Mouse (Mus musculus): ENCODE data around the gene Safb.

Gene Safb

DNA sequence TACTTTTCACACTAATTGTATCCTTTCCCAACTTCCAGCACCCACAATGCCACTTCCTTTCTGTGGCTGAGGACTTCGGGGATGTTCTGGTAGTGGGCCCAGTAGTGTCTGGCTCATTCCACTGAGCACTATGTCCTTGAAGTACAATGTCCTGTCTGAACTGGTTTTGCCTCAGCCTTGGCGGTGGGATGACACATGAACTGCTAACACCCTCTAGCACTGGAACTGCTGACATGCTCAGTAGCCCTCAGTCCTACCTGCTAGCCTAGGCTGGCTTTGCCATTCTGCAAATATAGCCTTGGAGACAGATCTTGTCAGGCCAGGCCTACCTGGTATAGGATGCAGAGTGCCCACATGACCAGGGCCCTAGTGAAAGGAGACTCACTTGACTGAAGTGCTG lies 22.8 kb upstream of the Safb start:
- no peak for DNase-seq

DNA sequence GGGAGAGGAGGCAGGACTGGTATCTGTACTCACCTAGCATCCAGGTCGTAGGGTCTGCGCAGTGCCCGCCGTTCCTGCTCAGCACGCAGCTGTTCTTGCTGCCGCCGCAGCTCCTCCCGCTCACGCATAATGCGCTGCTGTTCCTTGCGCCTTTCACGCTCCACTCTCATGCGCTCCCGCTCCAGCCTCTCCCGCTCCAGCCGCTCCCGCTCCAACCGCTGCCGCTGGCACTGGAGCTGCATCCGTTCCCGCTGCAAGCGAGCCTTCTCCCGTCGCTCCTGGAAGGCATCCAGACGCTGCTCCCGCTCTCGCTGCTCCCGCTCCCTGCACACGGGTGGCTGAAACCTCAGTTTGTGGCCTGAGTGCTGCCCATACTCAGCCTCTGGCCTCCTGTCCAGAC lies 18.3 kb upstream of the Safb start:
- DNase-seq = no peak

DNA sequence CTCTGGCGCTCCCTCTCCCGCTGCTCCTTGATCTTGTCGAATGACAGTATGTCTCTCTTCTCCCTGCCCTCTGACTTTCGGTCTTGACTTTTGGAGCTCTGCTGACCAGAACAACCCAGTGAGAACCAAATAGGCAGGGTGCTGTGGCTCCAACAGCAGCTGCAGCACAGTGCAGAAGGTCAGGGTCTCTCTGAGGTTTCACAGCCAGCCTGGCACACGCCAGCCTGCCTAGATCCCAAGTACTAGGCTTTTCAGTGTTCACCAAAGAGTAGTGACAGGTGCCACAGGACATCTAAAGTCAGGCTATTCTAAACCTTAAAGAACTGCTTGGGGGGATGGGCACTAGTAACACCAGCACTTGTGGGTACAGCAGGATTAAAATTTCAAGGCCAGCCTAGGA lies 17.7 kb upstream of the Safb start:
- DNase-seq = no peak

DNA sequence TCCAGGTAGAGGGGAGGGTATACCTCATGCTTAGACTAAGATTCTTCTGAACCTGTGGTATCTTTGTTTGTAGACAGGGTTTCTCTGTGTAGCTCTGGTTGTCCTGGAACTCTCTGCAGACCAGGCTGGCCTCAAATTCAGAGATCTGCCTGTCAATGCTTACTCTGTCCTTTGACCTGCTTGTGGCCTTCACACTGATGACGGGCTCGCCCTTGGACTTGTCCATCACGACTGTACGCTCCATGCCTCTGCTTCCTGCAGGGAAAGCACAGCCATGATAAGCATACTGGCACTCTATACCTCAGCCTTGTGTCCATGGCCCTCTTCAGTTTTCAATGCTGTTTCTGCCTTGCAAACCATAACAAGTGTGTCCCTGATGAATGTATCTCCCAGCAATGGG lies 17.3 kb upstream of the Safb start:
- no peak for DNase-seq

DNA sequence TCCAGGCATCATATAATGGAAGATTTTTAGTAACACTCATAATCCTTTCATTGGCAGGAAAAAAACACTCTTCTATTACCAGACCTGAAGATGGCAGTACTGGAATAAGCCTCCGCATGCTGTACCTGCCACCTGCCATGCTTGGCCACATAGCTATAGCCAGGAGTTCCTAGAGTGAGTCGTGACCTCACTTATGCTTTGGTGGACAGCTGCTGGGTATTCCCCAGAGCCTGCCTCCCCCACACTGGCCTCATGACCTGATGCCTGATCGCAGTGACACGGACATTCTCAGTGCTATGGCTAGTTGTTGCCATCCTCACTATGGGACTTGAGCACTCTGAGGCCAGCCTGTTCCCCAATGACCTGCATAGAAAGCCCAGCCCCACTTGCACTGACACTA lies 14.3 kb upstream of the Safb start:
- no peak for DNase-seq

DNA sequence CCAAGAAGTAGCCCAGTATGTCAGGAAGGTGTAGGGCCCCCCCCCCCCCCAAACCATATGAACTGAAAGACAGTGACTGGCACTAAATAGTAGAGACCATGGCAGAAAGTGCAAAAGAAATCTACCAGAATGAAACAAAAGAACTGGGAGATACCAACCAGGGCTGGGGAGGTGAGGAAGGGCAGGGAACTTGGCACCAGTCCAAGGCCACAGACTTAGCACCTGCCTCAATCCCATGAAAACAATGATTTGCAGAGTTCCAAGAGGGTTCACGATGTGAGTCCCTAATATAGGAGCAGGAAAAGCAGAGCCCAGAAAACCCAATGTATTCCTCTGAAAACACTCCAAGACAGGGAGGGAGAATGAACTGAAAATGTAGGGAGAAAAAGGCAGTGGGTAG lies 12.5 kb upstream of the Safb start:
- no peak for DNase-seq

DNA sequence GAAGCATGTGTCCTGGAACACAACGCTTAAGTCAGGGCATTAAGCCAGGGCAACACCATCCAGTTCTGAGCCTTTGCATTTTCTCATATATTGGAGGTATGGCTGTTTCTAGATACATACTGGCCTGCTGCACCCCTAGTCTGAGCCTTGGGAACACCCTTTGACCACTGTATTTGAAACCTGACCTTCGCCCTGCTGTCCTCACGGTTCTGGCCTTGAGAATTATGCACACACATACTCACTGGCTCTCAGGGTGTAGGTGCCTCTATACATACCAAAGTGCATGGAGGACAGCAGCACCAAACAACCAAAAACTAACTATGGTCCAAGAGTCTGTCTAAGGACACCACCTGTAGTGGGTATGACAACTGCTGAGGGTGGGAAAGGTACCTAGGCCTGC lies 11.7 kb upstream of the Safb start:
- no peak for DNase-seq

DNA sequence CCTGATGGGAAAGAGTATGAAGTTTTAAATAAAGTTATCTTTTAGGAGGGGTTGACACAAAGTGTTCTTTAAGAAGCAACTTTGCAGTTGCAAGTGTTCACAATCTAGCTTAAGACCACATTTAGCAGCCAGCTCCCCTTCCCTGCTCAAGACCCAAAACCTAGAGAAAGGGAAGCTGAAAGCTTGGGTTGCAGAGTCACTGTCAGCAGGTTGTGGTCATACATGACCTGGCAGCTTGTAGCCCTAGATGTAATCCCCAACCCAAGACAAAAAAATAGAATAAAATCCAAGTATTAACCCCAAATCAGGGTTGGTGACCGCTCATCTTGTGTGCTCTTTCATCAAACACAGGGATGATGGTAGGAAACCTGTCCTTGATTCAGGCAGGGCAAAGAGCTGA lies 1.6 kb upstream of the Safb start:
- no peak for DNase-seq

DNA sequence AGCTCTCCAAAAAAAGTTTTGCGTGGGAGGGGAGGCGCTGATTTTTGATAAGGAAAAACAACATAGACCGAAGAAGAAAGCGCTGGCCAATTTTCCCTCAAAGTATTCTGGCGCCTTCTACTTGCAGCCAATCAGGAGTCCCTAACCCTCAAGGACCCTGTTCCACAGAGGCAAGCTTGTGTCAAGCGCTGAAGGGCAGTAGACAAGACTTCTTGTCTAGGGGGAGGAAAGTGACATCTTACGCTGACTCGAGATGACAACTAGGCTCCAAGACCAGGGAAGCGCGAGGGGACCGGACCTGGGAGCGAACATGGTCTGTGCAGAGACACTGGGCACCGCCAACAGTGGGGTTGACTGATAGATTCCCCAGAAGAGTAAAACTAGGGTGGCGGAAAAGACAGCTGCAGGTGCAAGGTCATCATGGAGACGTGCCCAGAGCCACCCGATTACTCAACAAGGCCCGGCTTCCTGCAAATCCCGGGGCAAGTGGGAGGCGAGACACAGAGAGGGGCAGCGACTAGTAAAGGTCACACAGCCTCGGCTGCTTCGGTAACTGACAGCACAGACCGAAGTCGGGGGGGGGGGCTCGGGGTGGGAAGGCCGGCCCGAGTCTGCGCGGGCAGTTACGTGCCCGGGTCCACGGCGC lies 891 bp upstream of the Safb start:
- no peak for DNase-seq

DNA sequence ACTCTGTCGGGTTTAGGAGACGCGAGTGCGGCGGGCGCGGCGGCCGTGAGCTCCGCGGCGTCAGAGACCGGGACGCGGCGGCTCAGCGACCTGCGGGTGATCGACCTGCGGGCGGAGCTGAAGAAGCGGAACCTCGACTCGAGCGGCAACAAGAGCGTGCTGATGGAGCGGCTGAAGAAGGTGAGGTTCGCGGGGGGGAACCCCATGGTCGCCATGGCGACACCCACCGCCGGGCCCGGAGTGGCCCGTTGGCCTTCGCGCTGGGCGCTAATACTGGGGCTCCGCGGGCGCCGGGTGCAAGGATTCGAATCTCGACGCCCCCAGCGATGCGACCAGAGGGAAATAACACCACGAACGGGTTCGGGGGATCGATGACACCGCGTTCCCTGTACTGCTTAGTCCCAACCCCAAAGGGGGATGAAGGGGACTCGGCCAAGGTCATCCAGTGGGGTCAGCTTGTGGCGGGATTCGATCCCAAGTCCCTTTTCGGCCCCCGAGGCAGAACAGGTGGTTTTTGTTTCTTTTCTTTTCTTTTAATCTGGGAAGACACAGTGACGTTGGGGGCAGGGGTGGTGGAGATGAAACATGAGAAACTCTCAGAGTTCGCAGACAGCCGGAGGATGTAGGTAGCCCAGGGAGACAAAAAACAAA lies 671 bp downstream of the Safb start:
- peak; percentile 67 for DNase-seq

DNA sequence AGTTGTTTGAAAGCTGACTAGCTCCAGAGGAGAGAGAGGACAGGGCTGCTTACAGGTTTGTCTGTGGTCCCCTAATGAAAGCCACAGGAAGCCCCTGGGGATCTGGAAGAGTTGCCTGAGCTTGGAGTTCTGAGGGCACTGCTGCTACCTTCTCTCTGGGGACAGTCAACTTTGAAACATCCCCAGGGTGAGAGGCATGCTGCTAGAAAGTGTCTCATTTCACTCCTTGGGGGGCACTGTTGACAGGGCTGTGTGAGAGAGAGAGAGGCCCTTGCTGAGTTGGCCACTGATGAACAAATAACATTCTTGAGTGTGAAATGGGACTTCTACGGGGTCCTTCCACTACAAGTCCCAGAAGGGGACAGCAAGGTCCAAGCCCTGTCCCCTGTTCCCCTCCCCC lies 3.1 kb downstream of the Safb start:
- DNase-seq = no peak

DNA sequence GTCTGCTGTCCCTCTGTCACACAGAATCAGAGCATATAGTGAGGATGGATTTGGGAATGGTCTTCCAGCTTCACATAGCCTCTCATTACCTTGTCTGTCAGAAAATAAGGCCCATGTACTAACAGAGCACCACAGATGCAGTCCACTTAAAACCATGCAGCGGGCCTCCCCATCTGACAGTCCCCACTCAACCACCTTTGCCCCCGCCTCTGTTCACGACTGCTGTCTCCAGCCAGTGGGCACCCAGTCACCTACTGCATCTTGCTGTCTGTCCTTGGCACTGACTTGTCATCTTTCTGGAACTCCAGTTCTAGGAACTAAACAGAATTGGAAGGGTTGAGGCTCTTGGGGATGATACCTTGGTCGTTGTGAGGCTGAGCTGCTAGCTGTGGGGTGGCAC lies 4.3 kb downstream of the Safb start:
- no peak for DNase-seq

DNA sequence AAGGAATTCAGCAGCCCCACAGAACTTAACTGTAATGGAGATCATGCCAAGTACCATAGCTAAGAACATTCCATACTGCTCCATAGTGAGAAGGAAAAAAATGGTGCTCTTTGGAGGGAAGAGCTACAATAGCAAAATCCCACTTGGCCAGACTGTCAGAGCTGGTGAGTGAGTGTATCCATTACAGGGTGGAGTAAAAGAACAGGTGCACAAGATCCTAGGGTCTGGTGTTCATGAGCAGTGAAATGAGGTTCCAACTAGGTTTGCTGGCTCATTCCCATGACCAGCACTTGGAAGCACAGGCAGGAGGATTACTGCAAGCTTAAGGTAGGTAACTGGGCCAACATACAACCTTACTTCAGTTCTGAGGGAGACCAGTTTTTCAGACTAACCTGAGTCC lies 7.9 kb downstream of the Safb start:
- DNase-seq = no peak

DNA sequence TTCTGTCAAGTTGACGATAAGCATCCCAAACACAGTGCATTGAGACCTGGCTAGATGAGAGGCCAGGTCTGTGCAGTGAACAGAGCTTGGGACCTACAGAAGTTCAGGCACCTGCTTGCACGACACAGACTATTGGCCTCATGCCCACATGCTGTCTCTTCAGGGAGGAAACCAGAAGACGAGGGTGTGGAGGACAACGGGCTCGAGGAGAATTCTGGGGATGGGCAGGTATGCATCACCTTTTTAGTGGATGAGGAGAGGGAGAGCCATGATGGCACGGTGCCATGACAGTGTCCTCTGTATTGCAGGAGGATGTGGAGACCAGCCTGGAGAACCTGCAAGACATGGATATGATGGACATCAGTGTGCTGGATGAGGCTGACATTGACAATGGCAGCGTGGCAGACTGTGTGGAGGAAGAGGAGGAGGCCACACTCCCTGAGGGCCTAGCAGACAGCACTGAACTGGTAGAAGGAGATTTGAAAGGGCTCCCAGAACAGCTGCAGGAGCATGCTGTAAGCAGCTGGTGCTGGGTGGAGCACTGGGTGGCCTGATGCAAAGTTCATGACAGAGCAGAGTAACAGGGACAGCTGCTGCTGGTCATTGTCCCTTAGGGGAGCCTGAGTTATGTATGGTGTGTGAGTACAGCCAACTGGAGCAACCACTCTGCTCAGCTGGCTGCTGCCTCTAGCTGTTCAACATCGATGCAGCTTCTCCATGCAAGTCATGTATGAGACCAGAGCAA lies 9.1 kb downstream of the Safb start:
- DNase-seq = no peak

DNA sequence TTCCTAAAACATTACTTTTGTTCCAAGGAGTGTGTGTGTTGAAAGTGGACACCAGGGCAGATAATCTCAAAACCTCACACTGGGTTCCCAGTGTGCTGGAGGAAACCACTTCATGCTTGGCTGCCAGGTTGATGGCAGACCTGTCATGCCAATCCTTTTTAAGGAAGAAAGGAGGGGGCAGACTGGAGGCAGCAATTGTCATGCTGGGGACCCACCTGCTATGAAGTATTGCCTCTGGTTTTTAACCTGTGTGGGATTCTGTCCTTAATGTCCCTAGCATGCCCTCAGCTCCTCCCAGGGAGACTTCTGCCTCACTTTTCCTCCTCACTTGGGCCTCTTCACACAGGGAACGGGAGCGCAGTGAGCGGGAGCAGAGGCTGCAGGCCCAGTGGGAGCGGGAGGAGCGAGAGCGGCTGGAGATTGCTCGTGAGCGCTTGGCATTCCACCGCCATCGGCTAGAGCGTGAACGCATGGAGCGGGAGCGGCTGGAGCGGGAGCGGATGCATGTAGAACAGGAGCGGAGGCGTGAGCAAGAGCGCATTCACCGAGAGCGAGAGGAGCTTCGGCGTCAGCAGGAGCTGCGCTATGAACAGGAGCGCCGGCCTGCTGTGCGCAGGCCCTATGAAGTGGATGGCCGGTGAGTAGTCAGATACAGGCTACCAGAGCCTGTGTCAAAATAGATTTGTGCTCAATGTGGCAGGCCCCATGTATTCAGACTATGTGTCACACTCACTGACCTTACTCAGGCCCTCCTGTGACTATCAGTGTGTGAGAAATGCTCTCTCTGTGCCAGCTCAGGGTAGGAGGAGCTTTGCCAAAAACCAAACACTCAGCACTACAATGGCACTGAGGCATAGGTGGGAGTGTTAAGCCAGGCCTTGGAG lies 18.8 kb downstream of the Safb start:
- DNase-seq = no peak

DNA sequence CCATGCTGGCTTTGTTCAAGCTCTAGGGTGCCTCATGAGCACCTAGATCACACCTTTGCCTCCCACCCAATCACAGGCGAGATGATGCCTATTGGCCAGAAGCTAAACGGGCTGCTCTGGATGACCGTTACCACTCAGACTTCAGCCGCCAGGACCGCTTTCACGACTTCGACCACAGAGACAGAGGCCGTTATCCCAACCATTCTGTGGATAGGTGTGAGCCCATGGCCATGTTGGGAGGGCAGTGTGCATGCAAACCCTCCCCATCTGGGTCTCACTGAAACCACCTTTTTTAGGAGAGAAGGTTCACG lies 19.4 kb downstream of the Safb start:
- DNase-seq = no peak

DNA sequence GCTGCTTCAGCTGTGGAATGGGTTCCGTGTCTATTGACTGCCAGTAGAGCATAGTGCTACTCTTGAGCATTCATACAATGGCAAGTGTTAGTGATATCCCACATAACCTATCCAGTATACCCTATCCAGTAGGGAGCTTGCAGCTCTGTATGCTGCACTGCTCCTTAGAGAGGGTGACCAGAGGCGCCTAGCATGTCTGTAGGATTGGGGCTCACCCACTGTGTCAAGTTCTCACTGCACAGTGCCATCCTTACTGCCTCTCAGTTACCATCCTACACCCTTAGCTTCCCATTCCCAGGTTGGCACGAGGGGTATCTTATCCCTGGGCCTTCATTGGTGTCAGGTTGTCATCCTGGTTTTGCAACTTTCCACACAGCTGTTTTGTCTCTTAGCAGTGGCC lies 19.8 kb downstream of the Safb start:
- DNase-seq = no peak

DNA sequence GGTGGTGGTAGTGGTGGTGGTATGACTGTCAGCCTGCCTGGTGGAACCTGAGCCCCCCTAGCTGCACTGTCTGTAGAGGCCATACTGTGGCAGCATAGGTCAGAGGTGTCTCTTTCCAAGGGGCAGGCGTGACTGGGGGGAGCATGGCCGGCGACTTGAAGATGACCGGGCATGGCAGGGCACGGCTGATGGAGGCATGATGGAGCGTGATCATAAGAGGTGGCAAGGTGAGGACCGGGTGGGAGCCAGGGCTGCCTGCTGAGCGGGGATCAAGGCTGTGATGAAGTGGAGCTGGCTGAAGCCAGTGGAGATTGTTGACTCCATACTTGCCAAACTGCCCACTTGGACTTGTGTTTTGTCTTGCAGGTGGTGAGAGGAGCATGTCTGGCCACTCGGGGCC lies 20.8 kb downstream of the Safb start:
- DNase-seq = no peak

DNA sequence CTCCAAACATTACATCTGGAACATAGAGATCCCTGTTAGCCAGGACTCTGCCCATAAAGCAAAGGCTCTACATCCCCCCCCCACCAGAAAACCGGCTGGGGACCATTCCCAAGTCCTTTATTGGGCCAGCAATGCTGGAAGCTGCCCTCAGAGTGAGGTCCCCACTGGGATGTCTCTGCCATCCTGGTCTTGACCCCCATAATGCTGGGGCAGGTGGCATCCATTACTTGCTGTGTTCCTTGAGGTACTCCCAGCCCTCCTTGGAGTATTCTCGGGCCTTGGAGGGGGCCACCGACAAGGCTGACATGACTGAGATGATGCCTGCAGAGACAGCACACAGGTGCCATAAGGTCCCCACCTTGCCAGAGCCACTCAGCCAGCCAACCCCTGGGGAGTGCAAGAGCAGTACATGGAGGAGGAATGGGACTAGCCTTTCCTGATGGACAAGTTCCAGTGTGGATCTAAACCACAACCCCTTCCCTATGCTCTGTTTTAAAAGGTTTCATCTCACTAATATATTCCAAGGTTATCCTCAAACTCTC lies 23.0 kb downstream of the Safb start:
- no peak for DNase-seq

DNA sequence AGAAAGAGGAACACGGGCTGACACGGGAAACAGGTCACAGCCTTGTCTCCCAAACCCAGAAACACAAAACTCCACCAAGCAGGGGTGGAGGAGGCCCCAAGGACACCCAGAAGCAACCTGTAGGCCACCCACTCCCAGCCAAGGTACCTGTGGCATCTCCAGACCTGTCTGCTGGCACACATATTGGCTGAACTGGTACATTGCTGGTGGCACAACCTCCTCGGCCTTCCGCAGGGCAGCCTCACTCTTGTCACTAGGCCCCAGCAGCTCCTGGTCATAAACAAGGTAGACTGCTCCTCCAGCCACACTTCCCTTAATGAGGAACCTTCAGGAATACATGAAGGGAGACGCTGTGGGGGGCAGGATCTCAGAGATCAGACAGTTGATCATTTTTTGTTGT lies 24.1 kb downstream of the Safb start:
- DNase-seq = no peak

DNA sequence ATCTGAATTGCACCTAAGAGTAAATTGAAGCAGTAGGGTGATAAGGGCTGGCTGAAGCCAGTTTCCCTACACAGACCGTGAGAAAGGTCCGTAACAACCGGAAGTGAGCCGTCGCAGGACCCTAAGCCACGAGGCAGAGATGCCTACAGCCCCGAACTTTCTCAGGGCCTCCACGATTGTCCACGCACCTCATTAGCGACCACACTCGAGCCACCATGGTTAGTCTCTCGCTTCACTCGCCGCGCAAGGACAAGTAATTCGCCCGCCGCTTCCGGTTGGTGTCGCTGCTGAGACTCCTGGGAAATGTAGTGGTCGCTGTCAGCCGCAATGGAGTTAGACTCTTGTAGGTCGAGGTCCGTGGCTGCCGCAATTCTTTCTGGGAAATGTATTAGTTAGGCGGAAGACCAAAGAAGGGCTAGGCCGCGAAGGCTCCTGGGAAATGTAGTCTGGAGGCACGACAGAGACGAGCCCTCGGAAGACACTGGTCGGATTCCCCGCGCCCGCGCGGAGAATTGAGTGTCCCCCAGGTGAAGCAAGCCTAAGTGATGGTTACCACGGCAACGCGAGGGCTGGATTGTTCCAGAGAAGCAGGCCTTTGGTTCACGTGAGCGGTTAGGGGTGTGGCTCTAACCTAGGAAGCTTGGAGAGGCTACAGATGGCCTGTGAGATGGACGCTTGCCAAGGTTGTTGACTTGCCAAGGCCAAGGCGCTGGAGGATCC lies 25.0 kb downstream of the Safb start, which contains the start of gene 2410015M20Rik:
Gene 2410015M20Rik (minus strand): TSS at position 320 of the 720 bp plus-strand sequence.
- DNase-seq = peak; percentile 94

DNA sequence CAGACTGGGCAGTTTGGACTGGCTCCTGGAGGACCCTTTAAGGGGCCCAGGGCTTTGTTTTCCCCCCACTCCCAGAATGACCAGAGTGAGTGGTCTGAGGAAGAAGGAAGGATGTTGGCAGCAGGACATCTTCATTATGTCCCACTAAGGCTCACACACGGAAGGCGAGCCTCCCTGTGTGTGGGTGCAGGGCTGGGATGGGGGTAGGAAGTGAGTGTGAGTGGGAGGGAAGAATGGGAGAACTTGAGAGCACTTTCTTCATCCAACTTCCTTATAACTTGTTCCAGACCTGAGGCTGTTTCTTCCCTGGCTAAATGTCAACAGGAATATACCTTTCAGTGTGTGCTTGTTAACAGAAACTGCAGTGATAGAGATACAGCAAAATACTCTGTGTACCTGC lies 26.7 kb downstream of the Safb start:
- DNase-seq = no peak
